Mouse (Mus musculus): ENCODE measurements around the gene Clec10a.

Clec10a gene

DNA sequence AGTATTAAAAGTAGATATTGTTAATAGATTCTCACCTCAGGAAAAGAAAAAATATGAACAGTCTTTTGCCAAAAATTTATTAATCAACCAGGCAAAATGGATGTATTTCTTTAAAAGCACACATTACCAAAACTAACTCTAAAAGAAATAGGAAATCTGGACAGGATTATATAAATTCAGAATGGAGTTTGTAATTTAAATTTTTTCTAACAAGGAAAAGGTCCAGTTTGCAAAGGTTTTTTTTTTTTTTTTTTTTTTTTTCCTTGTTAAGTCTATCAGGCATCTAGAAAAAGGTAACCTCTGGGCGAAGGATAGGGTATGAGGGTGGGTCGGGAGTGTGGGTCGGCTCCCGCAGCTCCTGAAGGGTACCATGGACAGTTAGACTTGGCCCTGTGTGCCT is 24.5 kb downstream of the Clec10a start:
- in situ Hi-C loops (cut with MboI, MseI), result no loop called here

DNA sequence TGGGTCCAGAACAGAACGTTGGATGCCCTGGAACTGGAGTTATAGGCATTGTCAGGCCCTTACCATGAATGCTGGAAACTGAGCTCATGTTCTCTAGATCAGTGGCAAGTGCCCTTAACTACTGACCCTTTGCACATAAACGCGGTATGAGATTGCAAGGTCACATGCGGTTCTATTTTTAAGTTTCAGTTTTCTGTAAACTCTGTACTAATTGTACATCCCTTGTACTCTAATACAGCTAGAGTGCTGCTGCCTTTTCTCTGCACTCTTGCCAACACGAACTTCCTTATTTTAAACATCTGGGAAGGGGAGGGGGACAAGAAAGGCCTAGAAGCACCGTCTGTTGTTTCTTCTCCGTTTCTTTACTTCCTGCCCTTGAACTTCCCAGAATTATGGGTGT is 29.1 kb downstream of the Clec10a start:
- in situ Hi-C loops (cut with MboI, MseI), result no loop called here

DNA sequence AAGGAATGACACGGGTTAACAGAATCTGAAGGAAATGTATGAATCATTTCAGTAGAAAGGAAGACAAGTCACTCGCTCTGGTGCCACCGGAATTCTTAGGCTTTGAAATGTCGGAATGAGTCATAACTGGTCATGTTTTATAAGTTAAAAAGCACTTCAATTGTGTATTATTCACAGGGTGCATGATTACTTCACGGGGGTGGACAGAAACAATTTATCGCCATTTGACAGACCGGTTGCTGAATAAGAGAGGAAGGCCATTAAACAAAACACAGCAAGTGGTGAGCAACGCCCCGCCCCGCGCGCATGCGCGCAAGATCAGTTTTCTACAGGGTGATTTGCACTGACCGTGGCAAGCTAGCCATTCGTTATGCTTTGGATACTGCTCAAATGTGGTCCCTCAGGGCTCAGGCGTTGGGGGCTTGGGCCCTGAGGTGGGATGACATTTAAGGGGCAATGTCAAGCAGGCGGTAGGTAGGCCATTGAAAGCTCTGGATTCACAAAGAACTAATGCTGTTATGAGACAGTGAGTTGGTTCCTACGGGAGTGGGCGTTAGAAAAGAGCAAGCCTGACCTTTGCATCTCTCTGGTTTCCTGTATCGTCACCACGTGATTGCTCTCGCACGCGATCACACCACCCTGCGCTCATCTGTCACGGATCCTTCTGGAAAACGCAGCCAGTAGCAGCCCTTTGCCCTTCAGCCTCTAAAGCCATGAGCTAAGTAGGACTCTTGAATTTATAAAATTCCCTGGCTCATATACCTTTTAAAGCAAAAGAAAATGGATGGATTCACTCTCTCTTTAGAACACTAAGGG is 33.5 kb downstream of the Clec10a start:
- in situ Hi-C loops (cut with MboI, MseI), result no loop called here

DNA sequence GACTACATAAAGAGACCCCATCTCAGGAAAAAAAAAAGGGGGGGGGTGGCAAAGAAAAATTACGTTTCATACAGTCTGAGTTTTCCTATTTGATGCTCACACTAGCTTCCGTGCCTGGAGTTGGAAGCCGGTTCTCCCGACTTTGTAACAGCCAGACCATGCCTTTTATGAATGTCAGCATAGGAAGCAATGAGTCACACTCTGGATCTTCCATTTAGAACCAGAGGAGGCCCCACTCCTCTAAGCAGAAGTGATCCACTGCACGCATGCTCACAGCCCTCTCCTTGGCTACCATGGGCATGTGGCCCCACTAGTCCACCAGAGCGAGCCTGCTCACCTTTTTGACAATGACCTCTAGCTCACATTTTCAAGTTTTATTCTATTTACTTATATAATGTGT is 35.2 kb downstream of the Clec10a start:
- in situ Hi-C loops (cut with MboI, MseI), result no loop called here

DNA sequence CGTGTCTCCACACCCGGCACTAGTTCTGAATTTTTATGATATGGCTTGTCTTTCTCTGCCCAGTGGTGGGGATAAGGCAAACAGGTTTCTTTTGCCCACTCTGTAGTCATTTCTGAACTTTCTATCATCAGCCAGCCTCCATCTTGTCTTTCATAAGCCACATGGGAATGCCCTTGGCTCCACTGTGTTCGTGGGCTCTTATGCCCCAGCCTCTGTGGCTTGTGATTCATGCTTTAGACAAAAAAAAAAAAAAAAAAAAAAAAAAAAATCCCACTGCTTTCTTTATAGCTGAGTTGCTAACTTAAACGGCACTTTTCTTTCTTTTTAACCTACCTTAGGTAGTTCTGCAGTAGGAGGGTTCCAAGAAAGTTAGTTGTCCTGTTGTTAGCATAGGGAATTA is 36.2 kb downstream of the Clec10a start:
- in situ Hi-C loops (cut with MboI, MseI), result no loop called here

DNA sequence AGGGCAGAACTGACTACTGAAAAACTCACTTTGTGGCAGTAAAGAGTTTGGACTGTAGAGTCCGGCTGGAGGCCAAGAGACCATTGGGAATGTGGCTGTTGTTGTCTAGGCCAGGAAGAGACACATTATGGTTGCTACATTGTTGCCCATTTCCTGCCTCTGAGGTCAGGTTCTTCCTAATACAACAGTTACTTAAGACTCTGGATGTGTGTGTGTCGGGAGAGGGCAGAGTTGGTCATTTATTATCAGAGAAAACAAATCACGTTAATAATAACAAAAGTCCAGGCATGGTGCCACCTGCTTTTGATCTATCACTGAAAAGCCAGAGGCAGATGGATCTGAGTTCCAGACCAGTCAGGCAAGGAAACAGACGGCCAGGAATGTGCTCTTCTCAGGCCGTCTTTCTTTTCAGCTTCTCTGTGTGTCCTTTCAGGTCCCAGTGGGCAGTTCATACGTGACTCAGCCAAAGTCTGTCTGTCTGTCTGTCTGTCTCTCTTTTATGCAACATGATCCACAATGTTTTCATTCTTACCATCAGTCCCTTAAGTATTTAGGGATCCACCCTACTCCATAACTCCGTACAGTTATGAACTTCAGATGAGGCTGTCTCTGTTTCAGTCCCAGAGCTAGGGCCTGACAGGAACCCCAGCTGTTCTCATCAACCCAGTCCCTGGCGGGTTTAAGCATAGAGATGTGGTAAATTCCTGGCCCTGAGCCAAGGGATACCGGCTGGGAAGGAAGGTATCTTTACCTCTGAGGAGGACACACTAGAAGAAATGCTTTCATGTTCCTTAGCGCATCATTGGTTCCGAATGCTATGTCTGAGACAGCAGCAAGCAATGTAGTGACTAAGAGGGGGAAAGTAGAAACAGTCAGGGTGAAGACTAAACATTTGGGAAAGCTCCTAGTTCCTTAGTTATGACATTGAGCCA is 37.6 kb downstream of the Clec10a start:
- in situ Hi-C loops (cut with MboI, MseI), result no loop called here

DNA sequence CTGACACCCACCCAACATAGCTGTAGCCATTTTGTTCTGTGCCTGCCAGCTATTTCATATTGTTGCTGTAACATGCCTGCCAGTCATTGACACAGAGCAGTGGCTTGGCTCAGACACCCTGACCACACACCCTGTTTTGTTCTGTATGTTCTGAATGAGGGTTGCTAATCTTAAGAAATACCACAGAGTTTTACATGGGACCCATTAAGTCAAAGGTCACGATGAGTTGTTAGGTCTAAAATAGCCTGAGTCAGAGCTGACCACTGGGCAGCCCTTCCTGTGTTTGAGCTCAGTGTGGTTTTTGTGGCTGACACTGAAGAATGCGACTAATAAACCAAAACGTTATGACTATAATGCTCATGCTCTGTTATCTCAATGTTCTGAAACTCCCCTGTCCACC is 42.3 kb downstream of the Clec10a start:
- in situ Hi-C loops (cut with MboI, MseI), result no loop called here

DNA sequence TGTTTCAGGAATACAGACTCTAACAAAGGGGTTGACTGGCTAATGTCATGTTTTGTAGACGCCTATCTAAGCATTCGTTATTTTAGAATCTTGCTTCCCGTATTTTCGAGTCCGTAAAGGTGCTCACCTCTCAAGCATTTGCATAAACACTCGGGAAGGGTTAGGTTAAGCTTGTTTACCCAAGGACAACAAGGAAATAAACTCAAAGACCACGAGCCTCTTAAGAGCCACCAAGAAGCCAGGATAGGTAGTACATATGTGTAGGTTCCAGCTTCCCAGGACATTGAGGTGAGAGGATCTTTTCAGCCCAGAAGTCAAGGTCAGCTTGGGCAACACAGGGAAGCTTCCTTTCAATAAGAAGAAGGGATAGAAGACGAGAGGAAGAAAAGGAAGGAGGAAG is 43.1 kb downstream of the Clec10a start:
- in situ Hi-C loops (cut with MboI, MseI), result no loop called here

DNA sequence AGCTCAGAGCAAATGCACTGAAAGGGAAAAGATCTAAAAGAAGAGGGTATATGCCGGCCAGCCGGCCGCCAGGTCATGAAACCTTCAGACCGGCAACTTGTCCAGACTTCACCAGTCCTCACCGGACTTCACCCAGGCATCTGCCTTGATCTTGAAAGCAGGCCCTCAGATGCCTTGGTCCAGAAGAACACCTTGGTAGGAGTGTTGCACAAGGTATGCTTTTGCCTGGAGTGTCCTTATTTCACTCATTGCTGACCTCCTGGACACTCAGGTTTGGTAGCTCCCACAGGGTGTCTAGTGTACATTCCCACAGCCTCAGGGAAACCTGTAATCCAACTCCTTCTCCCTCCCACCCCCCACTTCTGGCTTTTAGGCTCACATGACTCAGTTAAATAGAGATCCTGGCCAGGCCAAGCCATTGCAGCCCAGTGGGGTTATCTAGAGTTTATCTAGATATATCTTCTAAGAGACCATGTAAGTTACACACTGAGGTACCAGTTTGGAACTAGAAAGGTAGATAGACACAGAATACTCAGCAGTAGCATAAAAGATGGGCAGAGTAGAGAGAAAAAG is 44.1 kb downstream of the Clec10a start:
- in situ Hi-C loops (cut with MboI, MseI), result loop anchor here (5.0 kb wide), 1 partner anchor 148 kb away; the partner anchor contains the start of gene Asgr1

DNA sequence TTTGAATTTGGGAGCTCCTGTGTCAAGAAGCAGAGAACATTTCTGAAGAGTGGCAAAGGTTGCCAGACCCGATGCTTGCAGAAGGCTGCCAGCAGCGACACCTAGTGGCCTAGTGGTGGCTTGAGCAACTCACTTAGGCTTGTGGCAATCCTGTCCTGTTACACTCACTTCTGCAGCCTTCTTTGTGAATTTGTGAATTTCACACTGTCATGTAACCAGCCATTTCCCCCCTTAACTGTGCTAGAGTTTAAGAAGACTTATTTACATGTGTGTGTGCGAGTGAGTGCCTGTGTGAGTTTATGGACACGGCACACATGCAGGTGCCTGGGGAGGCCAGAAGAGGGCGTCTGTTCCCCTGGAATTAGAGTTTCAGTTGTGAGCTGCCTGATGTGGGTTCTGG is 45.7 kb downstream of the Clec10a start:
- in situ Hi-C loops (cut with MboI, MseI), result loop anchor here (5.0 kb wide), 1 partner anchor 149 kb away; the partner anchor contains the start of gene Asgr1

DNA sequence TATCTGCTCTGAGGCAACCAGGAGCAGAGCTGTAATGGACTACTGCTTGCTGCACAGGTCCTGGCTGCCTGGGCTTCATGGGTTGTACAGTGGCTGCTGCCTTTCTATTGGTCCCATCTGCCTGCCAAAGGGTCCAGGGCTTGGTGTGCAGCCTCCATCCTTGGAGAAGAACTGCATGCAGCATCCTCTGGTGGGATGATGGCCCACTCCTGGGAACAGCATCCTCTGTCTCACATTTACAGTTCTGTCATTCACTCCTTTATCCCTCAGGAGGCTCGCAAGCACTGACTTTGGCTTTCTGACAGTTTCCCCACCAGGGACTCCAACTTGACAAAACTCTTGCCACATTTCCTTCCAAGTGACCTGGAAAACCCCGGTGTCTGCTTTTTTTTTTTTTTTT is 50.8 kb downstream of the Clec10a start:
- in situ Hi-C loops (cut with MboI, MseI), result no loop called here

DNA sequence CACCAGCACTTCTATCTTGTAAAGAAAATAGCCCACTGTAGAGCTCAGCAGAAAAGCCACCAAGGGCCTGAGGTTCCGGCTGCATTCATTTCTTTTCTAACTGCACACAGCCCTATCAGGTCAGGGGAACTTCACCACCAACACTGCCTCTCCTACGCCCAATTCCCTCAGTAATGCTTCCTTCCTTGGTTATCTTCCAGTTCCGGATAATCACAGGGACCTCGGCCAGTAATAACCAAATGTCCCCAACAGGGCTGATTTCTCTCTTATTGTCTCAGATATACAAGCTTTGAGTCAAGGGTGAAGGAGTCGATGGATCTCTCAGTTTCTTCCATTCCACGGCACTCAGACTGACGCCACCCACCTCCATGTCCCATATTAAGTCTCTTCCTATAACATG is 51.3 kb downstream of the Clec10a start:
- in situ Hi-C loops (cut with MboI, MseI), result no loop called here

DNA sequence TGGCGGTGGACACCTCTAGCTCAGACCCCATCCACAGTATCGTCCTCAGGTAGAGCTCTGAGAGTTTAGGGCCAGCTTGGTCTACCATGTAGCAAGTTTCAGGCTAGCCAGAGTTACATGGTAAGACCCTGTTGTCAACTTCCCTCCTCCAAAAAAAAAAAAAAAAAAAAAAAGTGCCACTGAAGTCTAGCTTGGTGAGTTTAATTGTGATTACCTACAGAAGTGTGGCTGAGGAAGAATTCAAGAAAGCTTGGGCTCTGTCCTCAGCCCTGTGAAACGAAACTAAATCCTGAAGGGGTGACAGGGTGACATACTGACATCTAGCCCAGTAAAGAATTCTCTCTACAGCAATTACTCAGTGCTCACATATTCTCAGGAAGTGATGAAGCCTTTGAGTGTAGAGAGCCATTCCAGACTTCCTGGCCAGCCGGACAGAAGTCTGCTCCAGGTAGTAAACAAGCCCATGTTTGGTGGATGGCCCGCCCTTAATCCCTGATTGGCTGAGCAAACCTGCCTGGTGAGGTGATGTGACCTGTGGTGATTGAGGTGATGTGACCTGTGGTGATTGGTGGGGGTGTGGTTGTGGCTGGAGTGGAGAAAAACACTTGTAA is 52.9 kb downstream of the Clec10a start:
- in situ Hi-C loops (cut with MboI, MseI), result no loop called here

DNA sequence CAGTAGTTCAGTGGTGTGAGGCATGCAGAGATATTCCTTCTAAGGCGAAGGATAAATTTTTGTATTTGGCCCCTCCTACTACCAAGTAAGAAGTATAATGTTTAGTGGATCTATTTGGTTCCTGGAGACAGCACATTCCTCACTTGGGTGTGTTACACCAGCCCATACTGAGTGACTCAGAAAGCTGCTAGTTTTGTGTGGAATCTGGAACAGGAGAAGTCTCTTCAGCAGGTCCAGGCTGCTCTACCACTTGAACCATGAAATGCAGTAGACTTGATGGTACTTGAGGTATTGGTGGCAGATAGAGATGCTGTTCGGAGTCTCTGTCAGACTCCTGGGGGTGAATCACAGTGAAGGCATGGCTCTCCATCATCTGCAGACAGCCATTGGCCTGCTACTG is 54.7 kb downstream of the Clec10a start:
- in situ Hi-C loops (cut with MboI, MseI), result no loop called here

DNA sequence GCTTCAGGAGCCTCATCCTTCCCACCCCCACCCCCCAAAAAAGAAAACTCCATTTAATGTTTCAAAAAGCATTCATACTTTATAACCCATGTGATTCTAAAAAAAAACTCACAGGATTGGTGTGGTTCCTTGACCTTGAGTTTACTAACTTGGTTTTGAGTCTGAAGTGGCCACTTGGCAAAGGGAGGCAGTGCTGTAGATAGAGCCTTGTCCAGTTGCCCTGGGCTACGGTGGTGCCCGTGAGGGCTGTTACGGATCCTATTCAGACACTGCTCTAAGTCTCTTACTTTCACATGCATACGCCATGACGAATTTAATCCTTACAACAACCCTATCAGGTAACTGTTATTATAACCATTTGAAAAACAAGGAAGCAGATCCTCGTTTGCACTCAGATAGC is 56.0 kb downstream of the Clec10a start:
- in situ Hi-C loops (cut with MboI, MseI), result no loop called here

DNA sequence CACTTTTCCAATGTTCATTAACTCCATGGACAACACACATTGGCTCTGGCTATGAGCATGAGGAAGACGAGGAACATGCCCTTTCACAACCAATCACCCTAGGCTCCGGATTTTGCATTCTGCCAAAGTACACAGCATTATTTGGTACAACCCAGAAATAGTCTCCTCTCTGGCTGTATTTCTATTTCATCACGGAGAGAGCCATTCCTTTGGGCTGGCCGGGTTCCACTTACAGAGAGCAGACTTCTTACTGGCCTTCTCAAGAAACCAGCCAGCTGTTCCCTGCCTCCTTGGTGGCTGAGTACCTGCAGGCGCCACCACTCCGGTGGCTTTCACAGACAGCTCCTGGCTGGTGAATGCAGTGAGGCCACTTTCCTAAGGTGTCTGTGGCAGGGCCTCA is 56.4 kb downstream of the Clec10a start, which contains the start of gene Slc16a11:
TSS of gene Slc16a11 (plus strand) at position 330 of the 400 bp plus-strand sequence.
- in situ Hi-C loops (cut with MboI, MseI), result no loop called here

DNA sequence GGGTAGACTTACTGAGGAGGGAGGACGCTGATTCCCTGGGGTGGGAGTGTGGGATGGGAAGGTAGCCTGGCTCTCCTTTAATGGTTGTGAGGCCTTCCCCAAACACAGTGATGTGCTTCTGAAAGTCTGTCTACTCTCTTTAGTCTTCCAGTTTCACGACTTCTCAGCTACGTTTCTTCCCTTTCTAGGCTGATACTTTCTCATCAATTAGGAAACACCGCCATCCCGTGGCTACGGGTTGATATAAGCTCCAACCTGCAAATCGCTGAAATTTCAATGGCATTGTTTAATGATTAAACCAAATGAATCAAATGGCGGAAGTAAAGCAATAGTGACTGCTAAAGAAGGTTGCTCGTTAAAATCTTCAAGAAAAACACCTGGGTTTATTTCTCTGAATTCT is 56.9 kb downstream of the Clec10a start:
- in situ Hi-C loops (cut with MboI, MseI), result no loop called here

DNA sequence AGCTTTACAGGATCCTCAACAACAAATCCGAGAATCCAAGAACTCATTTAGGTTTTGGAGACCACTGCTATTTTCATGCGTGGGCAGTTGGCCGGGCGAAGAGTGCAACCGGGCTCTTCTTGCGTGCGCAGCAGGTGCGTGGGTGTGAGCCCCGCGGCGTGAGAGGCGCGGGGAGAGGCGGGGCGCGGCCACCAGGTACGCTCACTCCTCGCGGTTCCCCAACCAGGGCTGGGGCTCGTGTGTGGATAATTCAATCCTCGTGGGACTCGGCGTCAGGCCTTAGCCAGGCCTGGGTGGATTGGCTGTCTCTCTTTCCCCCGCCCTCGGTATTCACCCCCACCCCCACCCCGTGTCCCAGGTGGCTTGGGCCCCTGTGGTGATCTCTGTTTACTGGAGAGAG is 57.7 kb downstream of the Clec10a start:
- in situ Hi-C loops (cut with MboI, MseI), result no loop called here

DNA sequence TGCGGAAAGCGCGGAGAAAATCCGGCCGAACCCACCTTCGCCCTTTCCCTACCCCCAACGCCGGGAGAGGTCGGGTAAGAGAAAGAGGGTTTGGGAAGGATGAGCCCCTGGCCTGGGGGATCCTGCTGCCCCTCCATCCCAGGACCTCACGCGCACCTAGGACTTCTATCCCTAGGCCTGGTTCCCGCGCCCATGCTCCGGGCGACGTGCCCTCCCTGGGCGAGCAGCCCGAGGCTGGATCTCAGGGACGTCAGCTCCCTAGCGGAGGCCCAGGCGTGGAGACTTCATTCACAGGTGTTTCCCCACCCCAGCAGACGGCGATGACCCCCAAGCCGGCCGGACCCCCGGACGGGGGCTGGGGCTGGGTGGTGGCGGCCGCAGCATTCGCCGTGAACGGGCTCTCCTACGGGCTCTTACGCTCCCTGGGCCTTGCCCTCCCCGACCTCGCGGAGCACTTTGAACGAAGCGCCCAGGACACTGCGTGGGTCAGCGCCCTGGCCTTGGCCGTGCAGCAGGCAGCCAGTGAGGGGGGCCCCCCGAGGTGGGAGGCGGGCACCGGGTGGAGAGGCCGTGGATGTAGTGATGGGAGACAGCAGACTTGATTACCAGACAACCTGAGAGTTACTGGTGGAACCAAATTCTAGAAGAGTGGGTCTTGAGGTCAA is 58.3 kb downstream of the Clec10a start:
- in situ Hi-C loops (cut with MboI, MseI), result no loop called here

DNA sequence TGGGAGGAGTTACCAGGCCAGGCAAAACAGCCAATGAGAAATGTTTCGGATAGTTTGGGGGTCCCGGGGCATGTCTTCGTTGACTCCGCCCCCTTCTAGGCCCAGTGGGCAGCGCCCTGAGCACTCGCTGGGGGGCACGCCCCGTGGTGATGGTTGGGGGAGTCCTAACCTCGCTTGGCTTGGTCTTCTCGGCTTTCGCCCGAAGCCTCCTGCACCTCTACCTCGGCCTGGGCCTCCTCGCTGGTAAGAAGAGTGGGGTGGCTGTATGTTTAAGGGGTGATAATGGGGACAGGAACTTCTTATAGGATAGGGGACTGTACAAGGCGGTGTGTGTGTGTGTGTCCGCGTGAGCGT is 58.8 kb downstream of the Clec10a start:
- in situ Hi-C loops (cut with MboI, MseI), result no loop called here

DNA sequence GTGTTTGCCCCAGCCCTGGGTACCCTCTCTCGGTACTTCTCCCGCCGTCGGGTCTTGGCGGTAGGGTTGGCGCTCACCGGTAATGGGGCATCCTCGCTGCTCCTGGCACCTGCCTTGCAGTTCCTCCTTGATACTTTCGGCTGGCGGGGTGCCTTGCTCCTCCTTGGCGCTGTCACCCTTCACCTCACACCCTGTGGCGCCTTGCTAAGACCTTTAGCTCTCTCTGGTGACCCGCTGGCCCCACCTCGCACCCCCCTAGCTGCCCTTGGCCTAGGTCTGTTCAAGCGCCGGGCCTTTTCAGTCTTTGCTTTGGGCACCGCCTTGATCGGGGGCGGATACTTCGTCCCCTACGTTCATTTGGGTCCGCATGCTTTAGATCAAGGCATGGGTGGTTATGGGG is 59.3 kb downstream of the Clec10a start:
- in situ Hi-C loops (cut with MboI, MseI), result no loop called here
